Mouse (Mus musculus) testis, adult 2 months (tissue): ENCODE results near the gene Nr2c2.

Experiments
- CTCF ChIP-seq: fragments of 200-500 bp; IDR thresholded peaks from 2 replicates; pipeline ENCODE4 v1.5.1; 2012; ENCODE audit warnings: low read depth, mild to moderate bottlenecking, inconsistent platforms, low read length, moderate library complexity; ENCODE audit not compliant: control insufficient read depth, insufficient read depth, insufficient replicate concordance
- POLR2A ChIP-seq: fragments of 200-500 bp; IDR thresholded peaks from 2 replicates; pipeline ENCODE4 v1.6.1; 2012; ENCODE audit warnings: low read depth, mild to moderate bottlenecking, inconsistent platforms, low read length, moderate library complexity; ENCODE audit not compliant: control insufficient read depth

GRCm38 (mm10) chr6:92184178-92184577 lies 93.0 kb downstream of the Nr2c2 start:
- no peak for TF ChIP-seq POLR2A
- TF ChIP-seq CTCF: no peak
